Mouse (Mus musculus): ENCODE results near the gene Dgkk.
"Not testable (repeated sequence)": the region's sequence is repeated elsewhere in the genome, so short reads cannot be mapped to it uniquely, and the experiment has no call there.

The Dgkk gene

DNA sequence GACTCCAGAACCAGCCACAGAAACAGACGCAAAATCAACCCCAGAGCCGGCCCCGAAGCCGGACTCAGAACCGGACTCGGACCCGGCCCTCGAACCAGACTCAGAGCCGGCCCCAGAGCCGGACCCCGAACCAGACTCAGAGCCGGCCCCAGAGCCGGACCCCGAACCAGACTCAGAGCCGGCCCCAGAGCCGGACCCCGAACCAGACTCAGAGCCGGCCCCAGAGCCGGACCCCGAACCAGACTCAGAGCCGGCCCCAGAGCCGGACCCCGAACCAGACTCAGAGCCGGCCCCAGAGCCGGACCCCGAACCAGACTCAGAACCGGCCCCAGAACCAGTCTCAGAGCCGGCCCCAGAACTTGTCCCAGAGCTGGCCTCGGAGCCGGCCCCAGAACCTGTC, at the start of gene Dgkk:
Gene Dgkk, plus strand, starts transcription at position 301 of the 400 bp plus-strand sequence.
- DNase-seq, result not testable (repeated sequence)

DNA sequence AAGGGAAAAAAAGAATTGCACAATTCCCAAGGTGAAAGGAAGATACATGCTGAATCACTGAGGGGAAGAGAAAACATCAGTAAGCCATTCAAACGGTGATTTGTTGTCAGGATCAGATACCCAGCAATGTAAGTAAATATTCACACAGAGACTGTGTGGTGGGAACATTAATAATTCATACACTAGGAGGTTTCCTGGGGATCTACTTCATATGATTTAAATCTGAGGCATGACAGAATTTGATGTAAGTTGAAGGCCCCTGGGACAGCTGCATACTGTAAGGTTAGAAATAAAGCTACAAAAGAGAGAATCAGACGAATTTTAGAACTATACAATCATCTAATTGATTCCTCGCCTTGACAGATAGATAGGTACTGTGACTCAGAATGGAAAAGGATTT, 45.1 kb upstream of the Dgkk start:
- DNase-seq, result no peak

- DNase-seq, result no peak
These were observed 28.4 kb upstream of the Dgkk start for GRCm38 (mm10) chrX:6750714-6751113.

GRCm38 (mm10) chrX:6751549-6752047, 27.5 kb upstream of the Dgkk start:
- DNase-seq, result no peak

DNA sequence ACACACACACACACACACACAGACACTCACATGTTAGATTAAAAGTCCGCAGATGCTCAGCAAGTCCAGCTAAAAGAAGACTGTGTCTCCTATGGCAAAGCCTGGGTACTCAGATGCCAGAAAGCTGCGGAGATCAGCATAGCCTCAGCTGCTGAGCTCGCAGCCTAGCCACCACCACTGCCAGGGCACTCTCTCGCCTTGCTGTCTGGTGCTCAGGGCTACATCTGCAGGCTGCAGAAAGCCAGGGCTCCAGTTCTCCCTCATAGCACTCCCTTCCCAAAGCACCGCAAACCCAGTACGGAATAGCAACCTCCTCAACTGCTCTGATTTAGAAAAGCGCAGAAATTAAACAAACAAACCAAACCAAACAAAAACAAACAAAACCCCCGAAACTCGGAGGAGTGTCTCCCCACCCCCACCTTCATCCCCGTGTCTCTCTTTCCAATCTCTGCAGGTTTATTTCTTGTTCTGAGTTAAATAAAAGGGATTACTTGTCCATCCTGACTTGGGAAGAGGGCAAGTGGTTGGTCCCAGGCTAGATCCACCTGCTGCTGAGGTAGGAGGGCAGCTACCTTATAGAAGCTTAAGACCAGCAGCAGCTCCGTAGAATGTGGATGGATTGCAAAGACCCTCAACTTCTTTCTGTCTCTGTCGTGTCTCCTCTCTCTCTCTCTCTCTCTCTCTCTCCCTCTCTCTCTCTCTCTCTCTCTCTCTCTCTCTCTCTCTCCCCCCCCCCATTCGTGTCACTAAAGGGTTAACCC, 1.4 kb upstream of the Dgkk start:
- DNase-seq, result no peak

DNA sequence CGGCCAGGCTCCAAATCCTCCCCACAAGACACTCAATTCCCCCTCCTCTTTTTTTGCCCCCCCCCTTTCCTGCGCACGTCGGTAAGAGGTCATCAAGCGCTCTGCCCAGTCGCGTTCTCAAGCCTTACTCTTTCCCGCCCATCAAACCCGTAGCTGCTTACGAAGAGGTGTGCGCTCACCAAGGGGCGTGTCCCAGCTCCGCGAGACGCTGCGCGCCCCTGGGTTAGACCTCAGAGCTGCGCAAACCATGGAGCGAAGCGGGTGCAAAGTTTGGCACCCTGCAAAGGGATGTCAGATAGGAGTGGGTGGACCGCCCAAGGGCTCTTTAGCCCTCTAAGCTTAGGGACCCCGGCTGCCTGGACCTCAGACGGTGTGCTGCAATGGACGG, 862 bp upstream of the Dgkk start:
- DNase-seq, result no peak

DNA sequence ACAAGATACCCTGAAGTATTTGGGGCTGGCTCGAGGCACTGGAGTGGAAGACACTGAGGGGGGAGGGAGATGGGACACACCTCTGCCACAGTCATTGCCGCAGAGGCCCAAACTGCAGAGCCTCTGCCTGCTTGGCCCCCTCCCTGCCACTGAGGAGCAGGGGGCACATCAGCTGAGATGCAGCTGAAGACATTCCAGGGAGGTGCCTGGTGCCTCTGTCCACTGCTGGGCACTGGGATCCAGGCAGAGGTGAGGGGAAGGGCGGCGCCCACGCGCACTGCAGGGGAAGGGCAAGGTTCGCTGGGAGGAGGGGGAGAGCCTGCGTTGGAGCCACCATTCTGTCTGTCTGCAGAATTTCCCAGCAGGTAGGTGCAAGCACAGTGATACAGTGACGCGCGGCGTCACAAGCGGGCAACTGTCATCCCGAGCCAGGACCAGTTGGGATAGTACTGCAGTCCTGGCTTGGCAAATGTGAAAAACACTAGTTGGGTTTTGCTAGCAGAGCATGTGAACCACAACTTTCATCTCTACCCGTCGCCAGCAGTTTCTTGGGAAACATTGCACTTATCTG, 948 bp downstream of the Dgkk start:
- no peak for DNase-seq

- DNase-seq, result no peak
These were observed 53.4 kb downstream of the Dgkk start for GRCm38 (mm10) chrX:6832553-6832952.

DNA sequence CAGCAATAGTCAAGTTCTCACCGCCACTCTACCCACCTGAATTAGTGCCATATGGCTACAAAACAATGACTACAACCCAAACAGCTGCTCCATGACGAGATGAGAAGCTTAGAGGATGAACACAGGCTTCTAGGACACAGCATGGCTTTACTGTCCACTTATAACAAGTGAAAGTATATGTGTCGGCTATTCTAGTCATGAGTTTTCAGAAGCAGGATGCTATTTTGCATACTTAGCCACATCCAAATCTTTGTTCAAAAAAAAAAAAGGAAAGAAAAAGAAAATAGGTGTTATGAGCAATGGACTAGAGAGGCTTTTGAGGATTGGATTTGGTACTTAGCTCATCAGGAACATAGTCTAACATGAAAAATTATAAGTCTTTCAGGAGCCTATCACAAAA, 74.4 kb downstream of the Dgkk start:
- no peak for DNase-seq

DNA sequence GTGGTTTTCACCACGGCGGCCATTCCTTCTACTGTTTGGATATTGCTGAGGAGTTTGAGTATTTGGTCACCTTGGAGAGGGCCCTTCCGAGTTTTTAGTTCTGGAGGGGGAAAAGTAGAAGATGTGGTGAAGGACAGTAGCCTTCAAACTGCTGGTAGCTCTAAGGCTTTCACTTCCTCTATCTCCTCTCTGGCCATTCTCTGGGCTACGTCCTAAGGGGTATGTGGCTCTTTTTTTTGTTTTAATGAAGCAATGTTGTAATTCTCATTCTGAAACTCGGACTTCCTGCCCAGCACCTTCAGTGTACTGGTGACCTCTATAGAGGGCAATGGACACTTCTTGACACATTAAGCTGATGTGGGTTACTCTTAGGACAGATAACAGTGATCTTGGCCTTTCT, 75.0 kb downstream of the Dgkk start:
- DNase-seq, result no peak

DNA sequence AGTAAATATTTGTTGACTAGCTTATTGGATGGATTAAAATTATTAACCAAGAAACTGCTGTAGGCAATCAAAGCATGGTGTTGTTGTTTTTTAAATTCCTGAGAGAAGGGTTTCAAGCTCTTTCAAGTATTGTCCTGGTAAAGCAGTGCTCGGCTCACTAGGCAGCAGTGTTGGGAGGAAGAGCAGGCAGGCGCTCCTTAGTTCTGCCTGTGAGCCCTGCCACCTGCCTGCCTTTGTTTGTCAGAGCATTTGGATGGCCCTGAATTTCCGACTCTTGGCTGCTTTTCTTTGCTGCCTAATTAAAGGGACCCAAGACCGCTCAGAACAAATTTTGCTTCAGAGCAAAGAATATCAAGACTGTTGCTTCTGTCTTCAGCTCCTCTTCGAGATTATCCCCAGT, 114.8 kb downstream of the Dgkk start:
- no peak for DNase-seq

- DNase-seq, result no peak
These were observed 131.9 kb downstream of the Dgkk start for GRCm38 (mm10) chrX:6911047-6911446.

- DNase-seq, result no peak
These were observed 143.1 kb downstream of the Dgkk start for GRCm38 (mm10) chrX:6922165-6922564.

DNA sequence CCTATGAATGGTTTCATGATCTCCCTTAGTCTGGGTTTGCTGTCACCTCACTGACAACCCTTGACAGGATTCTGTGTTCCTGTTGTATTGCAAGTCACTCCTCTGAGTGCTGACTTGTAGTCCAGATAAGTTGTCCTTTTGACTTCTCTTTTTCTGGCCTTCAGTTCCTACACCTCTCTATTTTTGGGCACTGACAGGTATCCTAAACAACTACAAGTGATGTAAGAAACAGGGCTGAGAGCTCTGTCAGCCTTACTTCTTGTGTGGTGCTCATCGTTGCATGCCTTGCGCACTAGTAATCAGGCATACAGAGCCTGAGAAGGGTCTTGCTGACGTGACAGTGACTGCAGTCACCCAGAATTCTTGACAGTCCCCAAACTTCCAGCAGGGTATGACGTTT, 147.1 kb downstream of the Dgkk start:
- no peak for DNase-seq

DNA sequence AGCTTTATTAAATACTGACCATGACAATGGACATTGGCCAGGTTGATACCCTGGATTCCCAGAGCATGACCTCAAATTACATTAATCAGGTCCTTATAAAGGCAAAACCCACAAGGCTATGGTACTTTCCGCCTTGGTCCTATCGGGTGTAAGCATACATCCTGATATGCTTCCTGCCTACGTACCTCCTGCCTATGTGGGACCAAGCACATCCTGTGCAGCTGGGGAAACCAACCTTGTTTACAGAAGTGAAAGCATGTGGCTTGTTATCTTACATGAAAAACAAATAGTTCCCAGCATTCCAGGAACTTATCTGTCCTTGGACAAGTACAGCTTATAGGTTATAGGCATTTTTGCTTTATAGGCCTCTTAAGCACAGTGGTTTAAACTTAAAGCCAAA, 189.5 kb downstream of the Dgkk start:
- no peak for DNase-seq

GRCm38 (mm10) chrX:6971956-6972355, 192.8 kb downstream of the Dgkk start:
- no peak for DNase-seq

DNA sequence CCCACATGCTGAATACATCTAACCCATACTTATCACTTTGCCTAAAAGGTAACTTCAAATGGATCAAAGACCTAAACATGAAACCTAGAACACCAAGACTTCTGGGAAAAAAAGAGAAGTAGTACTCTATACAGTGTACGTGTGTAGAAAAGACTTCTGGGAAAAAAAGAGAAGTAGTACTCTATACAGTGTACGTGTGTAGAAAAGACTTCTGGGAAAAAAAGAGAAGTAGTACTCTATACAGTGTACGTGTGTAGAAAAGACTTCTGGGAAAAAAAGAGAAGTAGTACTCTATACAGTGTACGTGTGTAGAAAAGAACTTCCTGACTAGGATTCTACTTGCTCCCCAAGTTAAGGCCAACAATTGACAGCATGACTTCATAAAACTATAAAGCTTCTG, 204.8 kb downstream of the Dgkk start:
- DNase-seq, result not testable (repeated sequence)

Measured in right cerebral cortex, postnatal 25 days (tissue).